Mouse (Mus musculus) telencephalon, adult 2 months (tissue): ENCODE measurements around the gene Plekhh2.

Experiments
- DNase-seq: peaks from one replicate; pipeline ENCODE4 v3.0.0-alpha.2; 2011; ENCODE audit warnings: low read depth, low spot score

The Plekhh2 gene

DNA sequence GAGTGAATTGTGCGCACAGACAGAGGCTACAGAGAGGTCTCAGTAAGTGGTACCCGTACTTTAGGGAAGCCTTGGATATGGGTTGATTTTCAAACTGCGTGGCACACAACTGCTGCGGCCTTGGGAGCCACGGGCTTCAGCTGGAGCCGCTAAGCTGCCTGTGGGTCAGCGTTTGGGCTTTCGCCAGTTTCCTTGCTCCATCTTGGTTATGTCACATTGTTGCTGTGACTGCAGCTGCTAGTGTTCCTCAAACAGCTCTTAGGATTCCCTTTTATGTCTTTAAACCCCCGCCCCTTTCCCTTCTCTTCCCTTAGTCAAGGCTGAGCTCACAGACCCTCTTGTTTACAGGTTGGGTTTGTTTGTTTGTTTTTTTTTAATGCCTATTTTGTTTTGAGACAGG, 61.6 kb downstream of the Plekhh2 start:
- DNase-seq: no peak

DNA sequence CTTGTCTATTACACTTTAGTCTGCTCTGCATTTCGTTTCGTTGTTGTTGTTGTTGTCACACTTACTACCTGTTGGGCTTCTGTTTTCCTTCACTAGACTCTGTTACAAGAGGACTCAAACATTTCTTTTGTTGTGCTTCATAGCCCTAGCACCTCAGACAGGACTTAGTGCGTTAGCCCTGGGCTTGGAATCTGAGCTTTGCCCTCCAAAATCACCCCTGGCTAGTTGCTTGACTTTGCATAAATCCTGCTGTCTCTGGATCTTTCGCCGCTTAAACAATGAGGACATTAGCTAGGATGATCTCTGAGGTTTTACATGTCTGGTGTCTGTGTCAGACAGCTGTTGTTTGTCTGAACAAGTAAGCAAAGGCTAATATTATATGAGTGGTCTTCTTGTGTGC, 62.2 kb downstream of the Plekhh2 start:
- DNase-seq: no peak

DNA sequence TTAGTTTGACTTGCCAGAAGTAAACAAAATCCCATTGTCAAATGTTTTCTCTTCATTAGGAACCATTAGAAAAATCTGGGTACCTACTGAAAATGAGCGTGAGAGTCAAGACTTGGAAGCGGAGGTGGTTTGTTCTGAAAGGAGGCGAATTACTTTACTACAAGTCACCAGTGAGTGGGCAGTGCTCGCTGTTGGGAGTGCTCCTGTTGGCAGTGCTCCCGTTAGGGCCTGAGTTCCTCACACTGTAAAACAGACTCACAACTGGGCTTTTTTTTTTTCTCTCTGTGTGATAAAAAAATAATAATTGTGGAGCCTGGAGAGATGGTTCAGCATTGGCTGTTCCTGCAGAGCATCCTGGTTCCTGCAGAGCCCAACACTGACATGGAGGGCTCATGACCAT, 63.4 kb downstream of the Plekhh2 start:
- DNase-seq: no peak

DNA sequence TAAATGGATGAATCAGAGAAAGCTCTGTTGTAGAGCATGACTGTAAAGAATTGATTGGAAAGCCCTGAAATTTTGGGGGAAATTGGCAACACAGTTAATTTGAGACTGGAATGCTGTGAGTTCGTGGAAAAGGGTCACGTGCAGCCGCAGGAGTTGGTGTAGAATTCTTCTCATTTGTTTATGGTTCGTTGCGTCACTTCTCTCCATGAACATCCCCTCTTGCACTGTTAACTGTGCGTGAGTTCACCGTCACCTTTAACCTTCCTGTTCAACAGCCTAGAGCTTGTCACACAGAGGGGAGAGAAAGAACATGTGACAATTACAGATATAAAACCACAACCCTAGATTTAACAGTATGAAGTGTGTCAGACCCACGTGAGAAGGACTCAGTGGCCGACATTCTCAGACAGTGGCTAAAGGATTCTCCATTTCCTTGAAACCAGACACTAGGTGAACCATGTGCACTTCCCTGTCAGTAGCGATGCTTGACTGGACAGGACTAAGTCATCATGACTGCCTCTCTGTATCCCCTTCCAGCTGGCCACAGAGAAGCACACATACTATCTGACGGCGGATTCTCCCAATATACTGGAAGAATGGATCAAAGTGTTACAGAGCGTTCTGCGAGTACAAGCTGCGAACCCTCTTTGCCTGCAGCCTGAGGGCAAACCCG, 65.1 kb downstream of the Plekhh2 start:
- DNase-seq: no peak

DNA sequence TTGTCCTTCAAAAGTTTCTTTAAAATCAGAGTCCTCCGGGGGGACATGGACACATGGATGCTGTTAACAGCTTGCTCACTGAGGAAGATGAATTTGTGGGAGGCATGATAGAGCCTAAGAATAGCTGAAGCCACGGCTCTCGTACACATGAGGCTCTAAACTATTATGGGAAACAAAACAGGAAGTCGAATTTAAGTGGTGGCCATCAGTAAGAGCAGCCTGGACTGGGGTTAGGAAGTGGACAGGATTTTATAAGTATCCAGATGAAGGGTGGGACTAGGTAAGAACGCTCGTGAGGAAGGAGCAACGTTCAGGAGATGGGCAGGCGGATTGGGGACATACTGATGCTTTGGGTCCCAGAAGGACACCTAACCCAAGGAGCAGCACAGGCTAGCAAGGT, 67.6 kb downstream of the Plekhh2 start:
- no peak for DNase-seq

DNA sequence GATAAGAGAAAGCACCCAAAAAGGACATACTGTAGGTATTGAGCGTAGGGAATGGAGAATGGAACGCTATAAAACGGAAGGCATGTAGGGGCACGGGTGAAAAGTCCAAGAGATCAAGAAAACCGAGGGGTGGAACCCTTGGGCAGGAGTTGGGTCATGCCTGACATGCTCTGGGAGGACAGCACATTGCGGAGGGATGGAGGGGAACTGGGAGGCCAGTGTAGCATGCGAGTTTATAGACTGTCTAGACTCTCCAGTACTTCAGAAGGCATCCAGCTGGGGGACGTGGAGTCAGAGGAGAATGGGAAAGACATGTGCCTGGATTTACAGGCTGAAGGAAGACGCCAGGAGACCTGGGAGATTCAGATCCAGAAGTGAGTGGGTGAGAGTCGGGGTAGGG, 68.1 kb downstream of the Plekhh2 start:
- no peak for DNase-seq

DNA sequence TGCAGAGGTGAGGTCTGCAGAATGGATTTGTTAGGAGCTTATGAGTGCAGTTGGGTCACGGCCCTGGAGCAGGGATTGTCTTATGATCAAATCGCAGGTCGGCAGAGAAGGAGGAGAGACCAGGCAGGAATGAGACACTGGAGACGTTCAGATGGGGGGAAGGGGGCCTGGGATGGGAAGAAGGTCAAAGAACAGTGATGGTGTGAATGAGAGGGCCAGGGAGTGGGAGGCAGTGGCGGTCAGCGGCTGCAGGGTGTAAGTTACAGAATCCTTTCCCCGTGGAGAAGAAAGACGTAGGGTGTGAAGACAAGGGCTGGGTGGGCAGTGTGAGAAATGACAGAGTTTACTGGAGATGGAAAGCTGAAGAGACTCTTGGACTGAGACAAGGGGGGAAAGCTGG, 69.1 kb downstream of the Plekhh2 start:
- no peak for DNase-seq

DNA sequence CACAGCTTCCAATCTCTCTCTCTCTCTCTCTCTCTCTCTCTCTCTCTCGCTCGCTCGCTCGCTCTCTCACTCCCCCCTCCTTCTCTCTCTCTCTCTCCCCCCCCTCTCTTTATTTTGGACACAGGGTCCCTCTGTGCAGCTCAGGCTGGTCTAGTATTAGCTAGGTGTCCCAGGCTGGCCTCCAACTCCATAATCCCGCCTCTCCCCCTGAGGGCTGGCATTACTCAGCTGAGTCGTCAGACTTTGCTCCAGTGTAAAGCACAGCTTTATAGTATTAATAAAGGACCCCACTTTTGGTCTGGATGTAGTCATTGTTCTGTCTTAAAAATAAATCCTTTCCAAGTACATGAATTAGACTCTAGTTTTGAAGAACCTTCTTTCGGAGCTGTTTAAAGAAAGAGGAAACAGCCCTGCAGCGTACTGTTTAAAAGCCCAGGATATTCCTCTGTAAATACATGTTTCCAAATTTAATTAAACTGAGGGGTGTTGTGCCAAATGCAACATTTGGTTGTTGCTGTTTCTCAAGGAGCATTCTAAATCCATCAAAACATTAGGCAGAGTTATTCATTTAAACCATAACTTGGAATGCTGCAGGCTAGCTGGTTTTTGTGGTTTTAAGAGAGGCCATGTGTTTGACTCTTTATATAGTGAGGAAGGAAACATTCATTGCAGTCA, 70.2 kb downstream of the Plekhh2 start:
- DNase-seq: no peak

DNA sequence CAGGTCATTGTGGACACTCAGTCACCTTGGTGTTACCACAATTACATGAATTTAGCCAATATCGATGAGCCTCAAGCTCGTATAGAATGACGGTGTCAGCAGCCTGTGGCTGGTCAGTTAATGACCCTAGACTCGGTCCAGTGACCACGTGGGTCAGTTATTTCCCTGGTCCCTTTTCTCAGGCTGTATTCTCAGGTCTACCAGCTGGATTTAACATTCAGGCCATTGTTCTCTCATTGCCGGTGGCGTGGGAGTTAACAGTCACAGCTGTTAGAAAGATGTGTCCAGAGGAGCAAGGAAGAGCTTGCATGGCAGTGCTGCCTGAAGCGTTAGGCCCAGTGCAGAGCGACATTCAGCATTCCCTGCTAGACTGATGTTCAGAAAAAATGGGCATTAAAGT, 72.4 kb downstream of the Plekhh2 start:
- no peak for DNase-seq

DNA sequence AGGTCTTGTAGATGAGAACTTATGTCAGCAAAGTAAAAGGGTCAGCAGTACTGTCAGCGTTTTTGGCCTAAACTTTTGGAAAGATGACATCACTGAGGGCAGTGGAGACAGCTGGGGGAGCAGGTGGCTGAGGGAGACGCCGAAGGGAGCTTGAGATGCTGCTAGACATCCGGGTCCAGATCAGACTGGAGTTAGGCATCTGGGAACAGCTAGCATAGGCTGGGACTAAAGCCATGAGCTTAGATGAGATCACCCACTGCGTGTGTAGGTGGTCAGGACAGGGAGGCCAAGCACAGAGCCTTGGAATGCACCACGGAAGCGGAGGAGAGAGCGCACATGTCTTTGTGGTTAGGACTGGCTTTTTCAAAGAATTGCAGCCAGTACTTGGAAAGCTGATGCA, 73.4 kb downstream of the Plekhh2 start:
- peak; percentile 75 for DNase-seq

DNA sequence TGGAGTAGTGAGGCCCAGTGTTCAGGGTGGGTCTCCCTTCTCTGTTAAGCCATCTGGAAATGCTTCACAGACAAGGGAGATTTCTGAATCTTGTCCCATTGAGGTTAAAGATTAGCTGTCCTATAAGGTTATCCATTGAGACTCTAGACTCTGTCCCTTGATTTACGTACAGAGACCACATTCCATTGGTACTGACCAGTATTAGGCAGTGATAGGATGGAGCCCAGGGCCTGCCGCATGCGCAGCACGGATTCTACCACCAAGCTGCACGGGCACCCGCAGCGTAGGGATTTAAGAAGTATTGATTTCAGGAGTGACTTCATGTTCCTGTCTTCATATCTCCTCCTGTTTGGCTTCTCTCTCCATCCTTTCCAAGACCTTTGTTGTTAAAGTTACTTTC, 78.4 kb downstream of the Plekhh2 start:
- no peak for DNase-seq

DNA sequence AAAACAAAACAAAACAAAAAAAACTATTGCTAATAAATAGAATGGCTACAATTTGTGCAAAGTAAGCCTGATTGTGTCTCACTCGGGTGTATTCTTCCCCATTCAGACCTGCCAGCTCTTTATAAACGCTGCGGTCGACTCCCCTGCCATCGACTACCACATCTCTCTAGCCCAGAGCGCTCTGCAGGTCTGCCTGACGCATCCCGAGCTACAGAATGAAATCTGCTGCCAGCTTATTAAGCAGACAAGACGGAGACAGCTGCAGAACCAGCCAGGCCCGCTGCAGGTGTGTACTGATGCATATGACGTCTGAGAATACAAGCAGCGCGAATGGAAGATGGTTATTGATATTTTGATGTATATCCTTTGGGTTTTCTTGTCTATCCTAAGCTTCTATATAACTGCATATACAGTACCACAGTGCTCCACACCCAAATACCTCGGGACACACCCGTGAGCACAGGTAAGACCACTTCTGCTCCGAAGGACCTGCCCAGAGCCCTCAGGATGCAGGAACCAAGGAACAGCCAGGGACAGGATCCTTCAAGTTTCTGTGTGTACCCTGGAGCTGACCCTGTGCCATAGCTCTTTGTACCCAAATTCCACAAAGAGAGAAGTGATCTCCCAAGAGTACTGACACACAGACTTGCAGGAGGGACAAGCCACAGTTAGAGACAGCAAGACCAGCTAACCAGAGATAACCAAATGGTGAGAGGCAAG, 79.9 kb downstream of the Plekhh2 start:
- DNase-seq: no peak

DNA sequence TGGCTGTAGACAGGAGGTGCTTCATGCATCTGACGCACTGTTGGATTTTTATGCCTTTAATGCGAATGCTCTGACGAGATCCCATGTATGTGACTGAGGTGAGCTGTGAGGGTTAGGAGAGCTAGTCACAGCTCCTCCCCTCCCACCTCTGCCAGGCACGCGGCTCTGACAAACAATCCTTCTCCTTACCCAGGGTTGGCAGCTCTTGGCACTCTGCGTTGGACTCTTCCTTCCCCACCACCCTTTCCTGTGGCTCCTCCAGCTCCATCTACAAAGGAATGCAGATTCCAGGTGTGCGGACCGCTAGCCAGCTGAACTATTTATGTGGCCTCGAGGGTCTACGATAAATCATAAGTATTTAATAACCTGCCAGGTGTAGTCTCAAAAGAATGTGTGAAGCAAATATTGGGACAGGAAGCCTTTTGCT, 84.3 kb downstream of the Plekhh2 start:
- no peak for DNase-seq

DNA sequence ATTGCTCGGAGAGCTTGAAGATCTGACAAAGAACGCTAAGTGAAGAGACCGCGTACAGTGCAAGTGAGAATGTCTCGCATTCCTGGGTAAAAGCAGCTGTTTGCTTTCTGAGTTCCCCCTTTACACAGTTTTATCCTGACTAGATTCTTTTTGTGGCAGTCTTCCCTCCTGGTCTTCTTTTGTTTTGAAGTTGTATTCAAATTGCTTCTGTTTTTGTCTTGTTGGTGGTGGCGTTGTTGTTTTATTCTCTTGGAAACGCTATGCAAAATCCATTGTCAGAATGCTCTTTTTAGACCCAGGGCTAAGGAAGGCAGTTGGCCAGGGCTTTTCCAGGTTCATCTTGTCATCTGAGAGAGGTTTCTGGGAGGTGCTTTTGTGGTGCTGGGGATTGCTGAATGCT, 84.8 kb downstream of the Plekhh2 start:
- no peak for DNase-seq

DNA sequence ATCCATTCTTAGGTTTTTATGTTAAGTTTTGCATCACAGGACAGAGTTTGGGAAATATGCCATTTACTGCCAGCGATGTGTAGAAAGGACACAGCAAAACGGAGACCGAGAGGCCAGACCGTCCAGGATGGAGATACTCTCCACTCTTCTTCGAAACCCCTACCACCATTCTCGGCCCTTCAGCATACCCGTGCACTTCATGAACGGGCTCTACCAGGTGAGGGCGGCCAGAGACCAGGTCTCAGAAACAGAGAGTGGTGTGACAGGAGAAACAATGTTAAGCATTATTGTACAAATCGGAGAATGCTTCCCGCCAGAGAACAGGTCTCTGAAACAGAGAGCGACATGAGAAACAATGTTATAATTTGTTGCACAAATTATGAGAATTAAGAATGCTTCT, 86.2 kb downstream of the Plekhh2 start:
- DNase-seq: no peak

DNA sequence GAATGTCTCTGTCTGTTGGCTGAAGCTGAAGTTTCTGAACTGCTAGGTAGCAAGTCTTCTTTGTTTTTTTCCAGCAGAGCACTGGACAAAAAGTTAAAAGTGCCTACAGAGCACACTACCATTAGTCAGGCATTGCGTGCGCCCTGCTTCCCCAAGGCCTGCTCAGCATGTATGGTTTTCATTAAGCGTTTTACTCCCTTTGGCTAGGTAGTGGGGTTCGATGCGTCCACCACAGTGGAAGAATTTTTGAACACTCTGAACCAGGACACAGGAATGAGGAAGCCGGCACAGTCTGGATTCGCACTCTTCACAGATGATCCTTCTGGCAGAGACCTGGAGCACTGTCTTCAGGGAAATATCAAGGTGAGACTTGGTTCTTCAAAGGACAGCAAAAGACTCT, 87.2 kb downstream of the Plekhh2 start:
- DNase-seq: no peak

DNA sequence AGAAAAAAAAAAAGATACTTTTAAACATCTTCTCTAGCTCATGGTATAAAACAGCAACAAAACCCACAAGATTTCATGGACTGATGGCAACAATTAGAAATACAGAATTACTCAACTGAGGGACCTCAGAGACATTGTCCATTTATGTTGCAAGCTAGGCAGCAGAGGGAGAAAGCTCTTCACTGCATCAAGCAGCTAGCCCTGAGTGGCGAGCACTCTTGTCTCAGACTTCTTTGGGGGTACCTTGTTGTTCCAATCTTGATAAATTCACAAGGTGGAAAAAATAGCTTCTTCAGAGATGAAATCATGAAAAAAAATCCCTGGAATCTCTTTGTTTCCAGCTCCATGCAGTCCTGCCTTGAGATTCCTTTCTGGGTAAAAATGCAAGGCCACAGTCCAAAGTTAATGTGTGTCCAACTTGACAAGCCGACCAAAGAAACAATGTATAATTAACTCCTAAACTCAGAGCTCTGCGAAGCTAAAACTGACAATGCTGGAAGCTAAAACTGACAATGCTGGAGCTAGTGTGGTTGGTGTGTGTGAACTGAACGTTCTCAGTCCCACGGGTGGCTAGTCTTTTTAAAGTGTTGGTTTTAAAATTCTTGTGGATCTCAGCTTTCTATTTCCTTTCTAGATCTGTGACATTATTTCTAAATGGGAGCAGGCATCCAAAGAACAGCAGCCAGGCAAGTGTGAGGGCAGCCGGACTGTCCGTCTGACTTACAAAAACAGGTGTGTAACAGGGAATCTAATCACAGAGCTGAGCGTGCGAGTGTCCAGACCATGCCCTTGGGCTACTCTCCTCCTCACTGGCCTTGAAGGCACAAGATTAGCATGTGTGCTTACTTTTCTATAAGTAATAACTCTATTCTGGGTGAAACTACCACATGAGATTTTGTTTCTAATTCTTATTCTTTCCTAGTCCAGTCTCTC, 88.6 kb downstream of the Plekhh2 start:
- DNase-seq: no peak

DNA sequence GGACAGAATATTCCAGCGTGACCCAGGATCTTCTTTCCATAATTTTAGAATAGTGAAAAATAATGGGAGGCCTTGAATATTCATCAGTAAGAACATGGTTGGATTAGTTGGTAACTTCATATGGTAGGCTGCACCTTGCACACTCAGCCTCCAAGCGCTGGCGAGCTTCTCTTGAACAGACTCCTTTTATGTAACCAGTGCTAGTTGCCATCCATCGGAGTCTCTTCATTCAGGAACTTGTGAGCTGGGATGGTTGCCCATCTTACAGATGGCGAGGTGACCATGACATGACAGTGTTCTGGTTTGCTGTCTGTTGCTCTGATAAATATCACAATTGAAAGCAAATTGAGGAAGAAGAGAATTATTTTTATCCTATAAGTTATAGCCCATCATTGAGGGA, 90.1 kb downstream of the Plekhh2 start:
- no peak for DNase-seq

DNA sequence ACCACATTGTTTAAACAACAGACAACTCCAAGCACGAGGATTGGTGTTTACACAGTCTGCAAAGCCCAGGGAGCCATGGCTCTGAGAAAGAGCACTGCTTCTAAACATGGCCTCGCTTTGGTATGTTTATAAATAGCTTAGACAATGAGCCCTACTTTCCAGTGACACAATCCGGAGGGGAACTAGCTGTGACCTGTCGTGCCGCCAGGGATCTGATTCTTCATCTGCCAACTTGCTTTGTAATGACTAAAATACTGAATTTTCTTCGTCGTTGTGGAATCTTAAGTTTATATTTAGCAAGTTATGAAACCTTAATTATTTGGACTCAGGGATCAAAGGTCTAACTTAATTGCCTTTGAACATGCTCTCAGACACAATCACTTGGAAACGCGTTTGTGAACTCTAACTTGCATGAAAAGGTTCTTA, 91.5 kb downstream of the Plekhh2 start:
- DNase-seq: no peak

DNA sequence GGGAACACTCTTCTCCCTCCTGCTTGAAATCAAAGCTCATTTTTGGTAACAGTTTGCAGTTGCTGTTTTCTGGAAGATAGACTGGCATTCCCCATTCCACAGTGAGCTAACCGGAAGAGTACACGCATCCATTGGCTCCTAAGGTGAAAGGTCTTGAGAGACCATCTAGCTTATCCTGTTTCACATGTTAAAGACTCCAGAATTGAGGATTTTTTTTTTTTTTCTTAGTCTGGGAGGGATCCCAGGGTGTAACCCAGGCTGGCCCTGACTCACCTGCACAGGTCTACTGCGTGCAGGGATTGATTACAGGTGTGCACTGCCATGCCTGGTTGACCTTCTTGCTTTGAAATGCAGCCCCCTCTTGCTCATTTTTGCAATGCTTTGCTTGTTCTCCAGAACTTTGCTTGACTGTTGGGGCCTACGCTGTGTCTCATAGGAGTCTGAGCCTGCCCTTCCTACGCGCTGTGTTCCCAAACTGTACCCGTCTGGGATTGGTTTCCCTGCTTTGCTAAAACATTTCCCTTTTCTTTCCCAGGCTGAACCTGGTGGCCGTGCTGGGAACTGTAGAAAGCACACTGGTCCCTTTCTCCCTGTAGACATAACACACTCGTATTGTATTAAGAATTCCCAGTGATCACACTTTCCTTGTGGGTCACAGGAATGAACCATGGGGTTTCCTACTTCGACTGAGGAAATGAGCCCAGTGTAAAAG, 92.2 kb downstream of the Plekhh2 start:
- no peak for DNase-seq

DNA sequence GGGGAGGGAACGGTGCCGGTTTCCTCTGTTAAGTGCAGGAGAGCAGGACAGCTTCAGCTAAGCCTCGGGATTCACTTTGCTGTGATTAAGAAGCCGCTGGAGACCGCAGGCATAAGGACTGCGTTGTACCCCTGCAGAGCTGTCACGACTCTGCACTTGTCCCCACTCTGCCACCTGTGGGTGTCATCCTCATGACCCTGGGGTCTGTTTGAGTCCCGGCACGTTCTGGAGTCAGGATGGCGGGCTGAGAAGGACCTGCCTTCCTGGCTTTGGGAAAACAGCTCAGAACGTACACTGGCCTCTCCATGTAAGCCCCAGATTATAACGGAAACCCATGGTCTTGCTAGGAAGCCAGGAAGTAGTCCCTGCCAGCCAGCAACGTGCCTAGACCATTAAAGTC, 95.3 kb downstream of the Plekhh2 start:
- no peak for DNase-seq
